Mouse (Mus musculus) retina, adult 2 months (tissue): ENCODE results near the gene Tcea2.
A peak's percentile ranks its signal among the peaks of the same experiment; 100 is the strongest.

Source experiments
- DNase-seq: peaks from one replicate; pipeline ENCODE4 v3.0.0-alpha.2; 2012; ENCODE audit warnings: low read depth, low spot score

Tcea2 gene

GRCm38 (mm10) chr2:181713749-181714148 is 33.6 kb downstream of the Tcea2 start:
- DNase-seq, result no peak

DNA sequence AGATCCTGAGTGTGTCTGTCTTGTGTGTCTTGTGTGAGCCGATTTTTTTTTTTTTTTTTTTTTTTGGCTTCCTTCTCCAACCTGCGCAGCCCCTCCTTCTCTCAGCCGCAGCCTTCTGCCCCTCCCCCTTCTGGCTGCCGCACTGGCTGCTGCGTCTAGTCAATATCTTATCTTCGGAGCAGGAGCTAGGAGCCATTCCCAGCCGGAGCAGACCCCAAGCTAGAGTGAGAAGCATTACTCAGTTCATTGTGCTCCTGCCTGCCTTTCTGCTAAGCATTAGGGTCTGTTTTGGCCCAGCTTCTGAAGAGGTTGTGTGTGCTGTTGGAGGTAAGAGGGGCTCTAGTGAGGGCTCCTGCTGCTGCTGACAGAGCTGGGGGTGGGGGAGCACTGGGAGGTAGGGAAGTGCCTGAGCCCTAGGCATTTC is 34.8 kb downstream of the Tcea2 start, which contains the start of gene Oprl1:
TSS of gene Oprl1 (plus strand) at position 114 of the 424 bp plus-strand sequence.
- DNase-seq, result no peak

DNA sequence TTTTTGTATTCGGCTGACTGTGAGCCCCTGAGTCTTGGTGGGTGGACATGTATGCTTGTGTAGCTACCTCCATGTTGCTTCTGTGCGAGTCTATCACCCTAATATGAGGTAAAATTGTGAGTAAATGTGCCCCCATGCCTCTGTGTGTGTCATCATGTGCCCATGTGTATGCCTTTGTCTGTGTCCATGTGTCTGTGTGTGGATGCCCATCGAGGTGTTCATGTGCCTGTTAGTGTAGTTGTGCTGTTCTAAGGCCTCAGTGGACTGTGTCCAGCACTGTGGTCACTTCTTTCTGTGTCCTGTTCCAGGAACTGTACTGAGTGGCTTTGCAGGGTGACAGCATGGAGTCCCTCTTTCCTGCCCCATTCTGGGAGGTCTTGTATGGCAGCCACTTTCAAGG is 35.3 kb downstream of the Tcea2 start:
- DNase-seq, result no peak

- no peak for DNase-seq
These were observed 36.9 kb downstream of the Tcea2 start for GRCm38 (mm10) chr2:181716991-181717390.

- no peak for DNase-seq
These were observed 40.0 kb downstream of the Tcea2 start for GRCm38 (mm10) chr2:181720061-181720460.

GRCm38 (mm10) chr2:181721200-181721599 is 41.1 kb downstream of the Tcea2 start:
- DNase-seq, result no peak

GRCm38 (mm10) chr2:181722213-181722612 is 42.1 kb downstream of the Tcea2 start:
- DNase-seq, result peak; percentile 34

- no peak for DNase-seq
These were observed 47.7 kb downstream of the Tcea2 start for GRCm38 (mm10) chr2:181727659-181728262.

- no peak for DNase-seq
These were observed 49.9 kb downstream of the Tcea2 start for GRCm38 (mm10) chr2:181730051-181730450.
